Mouse (Mus musculus): ENCODE results near the gene Usp46. TPM values are rescaled to one million over a fixed set of nuclear protein-coding genes. Genes with fewer than 3 reads are reported as not detected.

Gene Usp46
- total RNA-seq (2014; fragmentation: Nextera tagmentation), result 37.3 and 54.5 TPM in 2 replicates
- total RNA-seq (2017), result 28.0 and 41.4 TPM in 2 replicates

- peak; percentile 32 for ATAC-seq (replicated peaks; ENCODE audit: low FRiP score, low TSS enrichment, poor library complexity, severe bottlenecking)
Observed at GRCm38 (mm10) chr5:74067831-74068713, at the start of gene Usp46. Gene Usp46 (minus strand): TSS chr5:74068431.

- no peak for ATAC-seq (replicated peaks; ENCODE audit: low FRiP score, low TSS enrichment, poor library complexity, severe bottlenecking)
Observed at GRCm38 (mm10) chr5:74113961-74114689, 45.9 kb upstream of the Usp46 start.

- no peak for ATAC-seq (replicated peaks; ENCODE audit: low FRiP score, low TSS enrichment, poor library complexity, severe bottlenecking)
Observed at GRCm38 (mm10) chr5:74105445-74105844, 37.2 kb upstream of the Usp46 start.

- no peak for ATAC-seq (replicated peaks; ENCODE audit: low FRiP score, low TSS enrichment, poor library complexity, severe bottlenecking)
Observed at GRCm38 (mm10) chr5:74101761-74102160, 33.5 kb upstream of the Usp46 start.

- no peak for ATAC-seq (replicated peaks; ENCODE audit: low FRiP score, low TSS enrichment, poor library complexity, severe bottlenecking)
Observed at GRCm38 (mm10) chr5:74099046-74099445, 30.8 kb upstream of the Usp46 start.

- no peak for ATAC-seq (replicated peaks; ENCODE audit: low FRiP score, low TSS enrichment, poor library complexity, severe bottlenecking)
Observed at GRCm38 (mm10) chr5:74097854-74098220, 29.6 kb upstream of the Usp46 start.

GRCm38 (mm10) chr5:74097116-74097853 is 29.1 kb upstream of the Usp46 start:
- ATAC-seq (replicated peaks; ENCODE audit: low FRiP score, low TSS enrichment, poor library complexity, severe bottlenecking), result no peak

- no peak for ATAC-seq (replicated peaks; ENCODE audit: low FRiP score, low TSS enrichment, poor library complexity, severe bottlenecking)
Observed at GRCm38 (mm10) chr5:74096060-74096459, 27.8 kb upstream of the Usp46 start.

- ATAC-seq (replicated peaks; ENCODE audit: low FRiP score, low TSS enrichment, poor library complexity, severe bottlenecking), result no peak
Observed at GRCm38 (mm10) chr5:74095611-74096010, 27.4 kb upstream of the Usp46 start.

GRCm38 (mm10) chr5:74094841-74095437 is 26.7 kb upstream of the Usp46 start:
- ATAC-seq (replicated peaks; ENCODE audit: low FRiP score, low TSS enrichment, poor library complexity, severe bottlenecking), result no peak

GRCm38 (mm10) chr5:74093556-74094428 is 25.6 kb upstream of the Usp46 start:
- ATAC-seq (replicated peaks; ENCODE audit: low FRiP score, low TSS enrichment, poor library complexity, severe bottlenecking), result no peak

- ATAC-seq (replicated peaks; ENCODE audit: low FRiP score, low TSS enrichment, poor library complexity, severe bottlenecking), result peak; percentile 99
Observed at GRCm38 (mm10) chr5:74092833-74093555, 24.8 kb upstream of the Usp46 start.

- ATAC-seq (replicated peaks; ENCODE audit: low FRiP score, low TSS enrichment, poor library complexity, severe bottlenecking), result peak; percentile 24
Observed at GRCm38 (mm10) chr5:74092481-74092832, 24.2 kb upstream of the Usp46 start.

GRCm38 (mm10) chr5:74089643-74090042 is 21.4 kb upstream of the Usp46 start:
- no peak for ATAC-seq (replicated peaks; ENCODE audit: low FRiP score, low TSS enrichment, poor library complexity, severe bottlenecking)

GRCm38 (mm10) chr5:74081756-74082155 is 13.5 kb upstream of the Usp46 start:
- no peak for ATAC-seq (replicated peaks; ENCODE audit: low FRiP score, low TSS enrichment, poor library complexity, severe bottlenecking)

- no peak for ATAC-seq (replicated peaks; ENCODE audit: low FRiP score, low TSS enrichment, poor library complexity, severe bottlenecking)
Observed at GRCm38 (mm10) chr5:74078861-74079615, 10.8 kb upstream of the Usp46 start.

GRCm38 (mm10) chr5:74078400-74078799 is 10.2 kb upstream of the Usp46 start:
- no peak for ATAC-seq (replicated peaks; ENCODE audit: low FRiP score, low TSS enrichment, poor library complexity, severe bottlenecking)
